Mouse (Mus musculus): ENCODE measurements around the gene Ccdc61.

Ccdc61 gene

DNA sequence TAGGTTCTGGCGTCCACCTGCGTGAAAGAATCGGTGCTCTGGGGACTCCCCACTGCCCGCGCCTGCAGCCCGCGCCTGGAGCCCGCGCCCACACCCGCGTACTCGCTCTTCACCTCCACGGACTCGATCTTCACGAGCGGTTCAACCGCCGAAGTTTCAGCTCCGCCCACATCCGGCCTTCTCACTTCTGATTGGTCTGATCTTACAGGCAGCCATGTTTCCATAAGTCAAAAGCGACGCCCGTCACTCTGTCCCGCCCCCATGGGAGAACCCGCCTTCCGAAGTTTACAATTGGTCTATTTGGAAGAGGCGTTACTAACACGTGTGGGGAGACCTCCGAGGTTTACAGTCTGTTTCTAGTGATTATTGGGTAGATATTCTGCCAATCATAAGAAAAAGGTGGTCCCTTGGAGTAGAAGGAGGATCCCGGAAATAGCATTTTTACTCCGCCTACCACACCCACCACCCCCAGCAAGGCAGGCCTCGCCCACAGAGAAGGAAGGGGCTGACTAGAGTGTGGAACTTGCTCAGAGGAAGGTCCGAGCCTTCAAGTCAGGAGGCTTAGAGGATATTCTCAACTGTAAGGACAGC is at the start of gene Ccdc61:
TSS of gene Ccdc61 (minus strand) at position 175 of the 591 bp plus-strand sequence.
- peak; percentile 96 for DNase-seq (ENCODE audit: low spot score)

- DNase-seq (ENCODE audit: low spot score): no peak
Measured at GRCm38 (mm10) chr7:18959446-18959845, 49.2 kb upstream of the Ccdc61 start.

DNA sequence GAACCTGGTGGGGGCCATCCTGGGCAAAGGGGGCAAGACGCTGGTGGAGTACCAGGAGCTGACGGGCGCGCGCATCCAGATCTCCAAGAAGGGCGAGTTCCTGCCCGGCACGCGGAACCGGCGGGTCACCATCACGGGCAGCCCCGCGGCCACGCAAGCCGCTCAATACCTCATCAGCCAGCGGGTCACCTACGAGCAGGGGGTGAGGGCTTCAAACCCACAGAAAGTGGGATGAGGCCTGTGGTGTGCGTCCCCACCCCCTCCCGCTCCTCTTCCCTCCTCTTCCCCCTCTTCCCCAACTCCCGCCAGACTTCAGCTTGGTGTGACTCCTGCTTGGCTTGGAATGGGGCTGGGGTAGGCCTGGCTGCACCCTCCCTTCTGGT is 48.2 kb upstream of the Ccdc61 start:
- no peak for DNase-seq (ENCODE audit: low spot score)

- peak; percentile 27 for DNase-seq (ENCODE audit: low spot score)
Measured at GRCm38 (mm10) chr7:18957569-18958383, 47.6 kb upstream of the Ccdc61 start.

GRCm38 (mm10) chr7:18951397-18951796 is 41.2 kb upstream of the Ccdc61 start:
- peak; percentile 32 for DNase-seq (ENCODE audit: low spot score)

DNA sequence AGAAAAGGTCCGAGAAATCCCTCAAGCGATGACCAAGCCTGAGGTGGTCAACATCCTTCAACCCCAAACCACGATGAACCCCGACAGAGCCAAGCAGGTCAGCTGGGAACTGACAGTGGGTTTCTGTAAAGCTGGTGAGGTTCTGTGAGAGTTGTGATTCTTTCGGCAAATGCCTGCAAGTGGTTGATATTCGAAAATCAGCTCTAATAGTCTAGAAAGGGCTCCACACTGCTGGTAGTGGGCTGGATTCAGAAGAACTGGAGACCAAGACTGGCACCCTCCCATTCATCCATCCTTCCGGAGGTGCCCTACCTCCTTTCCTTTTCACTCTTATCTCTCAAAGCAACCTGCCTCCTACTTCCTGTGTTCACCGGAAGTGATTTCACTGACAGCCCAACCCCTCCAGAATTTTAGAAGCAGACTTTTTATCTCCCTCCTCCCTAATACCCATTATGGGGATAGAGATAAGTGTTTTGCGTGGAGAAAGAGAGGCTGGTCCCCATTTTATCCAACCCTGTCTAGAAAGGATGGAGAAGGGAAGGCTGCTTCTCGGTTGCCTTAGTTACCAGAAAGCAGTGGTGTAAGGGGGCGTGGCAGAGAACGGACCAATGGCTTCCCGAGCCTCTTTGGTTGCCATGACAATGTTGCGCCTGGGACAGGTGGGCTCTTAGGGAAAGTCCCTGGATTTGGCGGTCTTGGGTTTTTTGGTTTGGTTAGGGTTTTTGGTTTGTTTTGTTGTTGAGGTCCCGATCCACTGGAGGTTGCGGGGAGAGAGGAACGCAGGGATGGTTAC is 40.5 kb upstream of the Ccdc61 start:
- DNase-seq (ENCODE audit: low spot score): peak; percentile 60

DNA sequence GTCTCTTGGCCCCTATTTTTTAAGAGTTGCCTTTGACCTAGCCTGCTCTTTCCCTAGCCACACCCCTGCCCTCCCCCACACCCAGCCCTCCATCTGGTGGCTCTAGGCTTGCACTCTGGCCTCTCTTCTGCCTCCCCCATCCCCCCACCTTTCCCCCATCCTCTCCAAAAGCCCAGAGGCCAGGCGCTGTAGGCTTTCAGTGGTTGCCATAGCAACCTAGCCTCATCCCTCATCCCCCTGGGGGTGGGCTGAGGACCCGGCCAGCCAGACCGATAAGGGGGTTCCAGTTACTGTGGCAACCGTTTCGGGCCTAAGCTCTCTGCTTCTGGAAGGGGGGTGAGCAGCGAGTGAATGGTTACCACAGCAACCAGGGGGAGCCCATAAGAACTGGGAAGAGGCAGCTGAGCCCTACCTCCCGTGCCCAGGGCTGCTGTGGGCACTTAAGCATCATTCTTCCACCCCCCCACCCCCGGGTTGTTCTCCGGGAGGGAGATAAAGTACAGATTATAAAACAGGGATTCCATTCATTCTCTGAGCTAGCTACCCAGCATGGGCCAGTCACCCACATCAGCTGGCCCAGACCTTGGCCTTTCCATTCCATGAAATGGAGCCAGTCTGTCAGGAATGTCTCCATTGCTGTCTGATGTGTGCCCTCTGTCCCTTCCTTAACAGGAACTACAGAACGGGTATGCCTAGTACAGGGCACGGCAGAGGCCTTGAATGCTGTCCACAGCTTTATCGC is 39.7 kb upstream of the Ccdc61 start:
- DNase-seq (ENCODE audit: low spot score): no peak

DNA sequence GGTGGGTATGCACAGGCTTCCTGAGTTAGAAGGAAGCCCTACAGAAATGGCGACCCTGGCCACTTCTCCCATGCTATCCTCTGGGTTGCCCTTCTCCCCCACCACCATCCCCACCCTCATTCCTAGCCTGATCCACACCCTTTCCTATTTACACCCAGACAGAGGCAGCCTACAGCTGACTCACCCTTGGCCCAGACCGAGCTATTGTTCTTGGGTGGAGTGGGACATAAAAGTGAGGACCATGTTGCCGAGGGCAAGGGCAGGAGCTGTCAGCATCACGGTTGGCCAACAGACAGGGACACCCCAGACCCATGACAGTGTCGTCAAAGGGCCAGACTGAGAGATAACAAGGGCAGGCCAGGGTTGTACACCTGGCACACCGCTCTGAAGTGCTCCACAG is 37.9 kb upstream of the Ccdc61 start:
- DNase-seq (ENCODE audit: low spot score): no peak

DNA sequence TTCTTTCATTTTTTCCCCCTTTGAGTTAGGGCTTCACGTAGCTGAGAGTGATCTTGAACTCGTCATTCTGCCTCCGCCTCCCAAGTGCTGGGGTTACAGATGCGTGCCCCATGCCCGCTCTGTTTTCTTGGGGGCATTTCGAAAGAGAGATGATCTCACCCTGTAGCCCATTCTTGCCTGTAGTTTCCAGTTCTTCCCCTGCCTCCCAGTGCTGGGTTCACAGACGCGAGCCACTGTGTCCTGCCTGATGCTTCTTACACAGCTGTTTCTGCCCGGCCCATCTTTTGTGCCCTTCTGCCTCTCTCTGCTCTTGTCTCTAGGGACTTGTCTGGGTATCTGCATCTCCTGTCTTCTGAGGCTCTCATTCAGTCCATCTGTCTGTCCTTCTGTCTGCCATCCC is 32.6 kb upstream of the Ccdc61 start:
- DNase-seq (ENCODE audit: low spot score): no peak

DNA sequence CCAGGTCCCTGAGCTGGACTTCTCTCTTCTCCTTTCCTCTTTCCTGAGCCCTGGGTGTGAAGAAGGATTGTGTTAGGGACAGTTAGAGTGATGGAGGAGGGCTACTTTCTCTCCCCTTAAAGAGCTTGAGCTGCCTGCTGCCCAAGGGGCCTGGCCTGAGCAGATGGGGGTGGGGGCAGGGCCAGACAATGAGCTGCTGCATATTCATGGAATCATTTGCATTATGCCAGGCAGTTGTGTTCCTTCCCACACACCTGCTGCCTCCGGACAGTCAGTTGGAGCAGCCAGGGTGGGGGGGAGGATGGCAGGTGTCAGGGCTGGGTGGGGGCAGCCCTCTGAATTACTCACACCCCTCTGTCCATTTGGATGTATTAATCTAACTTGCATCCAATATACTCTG is 32.2 kb upstream of the Ccdc61 start:
- DNase-seq (ENCODE audit: low spot score): no peak

DNA sequence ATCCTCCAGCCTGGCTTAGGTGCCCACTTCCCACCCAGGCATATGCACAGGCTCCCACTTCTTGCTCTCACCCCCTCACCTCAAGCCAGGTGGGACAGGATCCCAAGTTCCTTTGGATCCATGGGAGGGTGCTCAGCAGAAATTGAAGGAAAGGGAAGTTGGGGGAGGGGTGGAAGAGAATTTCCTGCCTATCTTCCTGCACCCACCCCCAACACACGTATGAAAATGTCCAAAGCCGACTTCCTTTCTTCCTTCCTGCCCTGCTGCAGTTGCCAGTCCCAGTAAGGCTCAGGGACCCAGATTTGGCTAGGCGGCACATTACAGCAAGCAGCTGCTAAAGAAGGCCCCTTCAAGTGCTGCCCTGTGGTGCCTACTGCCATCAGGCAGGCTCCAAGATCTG is 17.5 kb upstream of the Ccdc61 start:
- no peak for DNase-seq (ENCODE audit: low spot score)

DNA sequence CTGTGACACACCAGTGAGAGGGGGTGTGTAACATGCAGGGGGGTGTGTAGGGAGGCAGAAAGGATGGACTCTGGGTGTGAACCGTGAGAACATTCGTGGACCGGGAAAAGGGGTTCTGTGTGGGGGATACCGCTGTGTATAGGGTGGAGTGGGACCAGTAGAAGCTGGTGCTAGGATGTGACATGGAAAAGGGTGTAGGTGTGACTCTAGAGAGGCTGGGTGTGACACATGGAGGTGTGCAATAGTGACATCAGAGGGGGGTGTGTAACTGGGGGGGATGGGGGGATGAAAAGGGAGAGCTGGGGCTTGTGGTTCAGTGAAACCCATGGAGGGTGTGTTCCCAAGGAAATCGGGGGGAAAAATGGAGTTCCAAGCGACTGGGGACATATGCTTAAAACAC is 16.7 kb upstream of the Ccdc61 start:
- DNase-seq (ENCODE audit: low spot score): no peak

DNA sequence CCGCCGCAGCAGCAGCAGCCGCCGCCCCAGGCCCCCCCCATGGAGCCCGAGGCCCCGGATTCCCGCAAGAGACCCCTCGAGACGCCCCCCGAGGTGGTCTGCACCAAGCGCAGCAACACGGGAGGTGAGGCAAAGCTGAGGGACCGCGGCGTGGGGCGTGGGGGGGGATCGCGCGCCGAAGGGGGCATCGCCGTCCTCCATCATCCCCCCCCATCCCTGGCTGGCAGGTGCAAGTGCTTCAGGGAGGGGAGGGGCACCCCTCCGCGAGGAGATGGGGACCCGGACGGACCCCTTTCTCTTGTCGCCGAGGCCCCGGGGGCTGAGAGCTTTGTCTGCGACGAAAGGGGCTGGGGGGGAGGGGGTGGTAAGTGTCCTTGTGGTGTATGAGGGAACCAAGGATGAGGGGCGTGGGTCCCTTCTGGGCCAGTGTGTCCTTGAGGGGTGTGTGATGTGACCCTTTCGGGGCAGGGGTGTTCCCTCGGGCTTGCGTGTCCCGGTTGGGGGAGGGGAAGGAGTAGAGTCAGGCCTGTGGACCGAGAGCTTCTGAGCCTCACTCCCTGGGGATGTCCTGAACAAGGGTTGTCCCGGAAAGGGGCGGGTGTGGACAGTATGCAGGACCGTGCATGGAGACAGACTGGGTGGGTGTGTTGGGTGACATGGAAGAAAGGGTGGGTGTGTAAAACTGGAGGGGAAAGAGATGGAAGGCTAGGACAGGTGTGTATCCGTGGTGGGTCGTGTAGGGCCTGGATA is 16.0 kb upstream of the Ccdc61 start:
- DNase-seq (ENCODE audit: low spot score): no peak

- peak; percentile 89 for DNase-seq (ENCODE audit: low spot score)
Measured at GRCm38 (mm10) chr7:18925162-18925938, 15.1 kb upstream of the Ccdc61 start, which contains the start of gene Nova2. TSS of gene Nova2 (plus strand) at chr7:18925888.

- no peak for DNase-seq (ENCODE audit: low spot score)
Measured at GRCm38 (mm10) chr7:18924321-18924720, 14.1 kb upstream of the Ccdc61 start.

GRCm38 (mm10) chr7:18923711-18924191 is 13.5 kb upstream of the Ccdc61 start:
- no peak for DNase-seq (ENCODE audit: low spot score)

GRCm38 (mm10) chr7:18923267-18923666 is 13.1 kb upstream of the Ccdc61 start:
- no peak for DNase-seq (ENCODE audit: low spot score)

DNA sequence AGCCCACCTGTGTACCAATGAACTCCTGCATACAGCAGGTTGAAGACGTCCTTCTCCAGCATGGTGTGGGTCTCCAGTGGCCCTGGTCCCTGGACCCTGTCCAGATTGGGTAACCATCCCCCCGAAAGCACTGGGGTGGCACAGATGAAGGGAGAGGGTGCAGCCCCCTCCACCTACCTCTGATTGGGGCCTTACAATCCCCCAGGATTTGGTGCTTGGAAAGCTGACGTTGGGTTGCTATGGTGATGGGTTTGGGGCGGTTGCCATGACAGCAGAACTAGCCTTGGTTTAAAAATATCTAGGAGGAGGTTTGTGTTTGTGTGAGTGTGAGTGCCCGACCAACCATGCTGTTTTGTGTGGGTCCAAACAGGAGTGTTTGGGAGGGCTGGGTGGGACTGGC is 12.6 kb upstream of the Ccdc61 start:
- no peak for DNase-seq (ENCODE audit: low spot score)

DNA sequence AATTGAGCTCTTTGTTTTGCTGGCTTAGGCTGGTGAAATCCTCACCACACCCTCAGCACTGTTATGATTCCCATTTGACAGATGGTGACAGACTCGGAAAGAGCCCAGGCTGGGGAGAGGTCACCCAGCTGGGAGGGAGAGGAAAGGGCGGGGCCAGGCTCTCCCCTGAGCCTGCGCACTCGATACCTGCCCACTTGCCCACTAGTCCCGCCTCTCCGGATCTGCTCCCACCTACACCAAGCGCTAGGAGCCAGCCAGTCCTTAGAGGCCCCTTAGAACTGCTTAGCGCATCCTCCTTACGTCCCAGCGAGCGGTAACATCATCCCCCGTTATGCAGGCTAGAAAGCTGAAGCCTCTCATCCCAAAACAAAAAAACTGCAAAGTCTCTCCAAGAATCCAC is 10.9 kb upstream of the Ccdc61 start:
- DNase-seq (ENCODE audit: low spot score): peak; percentile 31

DNA sequence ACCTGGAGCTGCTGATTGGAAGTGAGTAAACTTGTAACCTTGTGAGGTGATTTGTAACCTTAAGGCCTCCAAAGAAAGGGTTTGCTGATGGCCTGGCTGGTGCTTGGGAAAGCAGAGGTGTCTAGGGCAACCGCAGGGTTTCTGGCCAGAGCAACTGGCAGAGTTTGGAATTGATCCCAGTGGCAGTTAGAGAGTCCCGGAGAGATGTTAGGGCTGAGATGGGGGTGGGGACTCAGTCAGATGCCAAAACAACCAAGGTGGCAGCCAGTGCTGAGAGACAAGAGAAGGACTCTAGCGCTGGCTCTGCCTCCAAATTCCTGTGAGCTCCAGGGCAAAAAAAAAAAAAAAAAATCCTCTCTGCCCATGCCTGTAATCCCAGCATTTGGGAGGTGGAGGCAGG is 7.7 kb upstream of the Ccdc61 start:
- no peak for DNase-seq (ENCODE audit: low spot score)

GRCm38 (mm10) chr7:18916254-18916653 is 6.0 kb upstream of the Ccdc61 start:
- DNase-seq (ENCODE audit: low spot score): no peak

All from testis, postnatal 14 days (tissue).